Mouse (Mus musculus) brain, embryonic 14.5 days (tissue): ENCODE data around the gene Sox5.

Source experiments
- CTCF ChIP-seq: fragments of 200-500 bp; IDR thresholded peaks from 2 replicates; pipeline ENCODE4 v1.5.1; 2012; ENCODE audit warnings: inconsistent platforms, mild to moderate bottlenecking, moderate library complexity, borderline replicate concordance; ENCODE audit not compliant: insufficient read depth, insufficient read length; ENCODE audit errors: extremely low read depth
- POLR2A ChIP-seq: fragments of 200-500 bp; IDR thresholded peaks from 2 replicates; pipeline ENCODE4 v1.6.1; 2012; ENCODE audit warnings: mild to moderate bottlenecking, inconsistent platforms, borderline replicate concordance; ENCODE audit not compliant: poor library complexity, insufficient read depth, insufficient read length, severe bottlenecking; ENCODE audit errors: extremely low read depth

DNA sequence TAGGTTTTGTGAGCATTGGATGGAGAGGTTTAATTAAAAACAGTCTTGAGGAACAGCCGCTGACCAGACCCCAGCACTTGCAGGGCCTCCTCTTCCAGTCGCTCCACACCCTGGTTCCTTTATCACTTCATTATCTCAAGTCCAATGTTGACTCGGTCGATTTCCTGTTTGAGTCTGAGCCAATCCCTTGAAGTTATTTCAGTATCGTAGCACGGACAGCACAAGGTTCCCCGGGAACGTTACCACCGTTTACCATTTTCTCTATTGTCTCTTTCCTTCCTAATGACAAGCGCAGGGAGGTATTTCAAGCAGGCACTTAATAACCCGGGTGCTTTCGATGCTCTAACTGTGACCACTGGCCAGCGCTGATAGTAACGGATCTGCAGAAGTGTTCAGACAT is 40.8 kb upstream of the Sox5 start:
- TF ChIP-seq CTCF: no peak
- no peak for TF ChIP-seq POLR2A
